Mouse (Mus musculus) small intestine, adult 2 months (tissue): ENCODE measurements around the gene Mroh2a.

ENCODE experiments used
- CTCF ChIP-seq: fragments of 200-500 bp; IDR thresholded peaks from 2 replicates; pipeline ENCODE4 v1.5.1; 2012; ENCODE audit warnings: low read depth, mild to moderate bottlenecking, control low read depth, inconsistent platforms, low read length, moderate library complexity, mixed read lengths; ENCODE audit not compliant: insufficient replicate concordance, insufficient read length; ENCODE audit errors: extremely low read depth
- POLR2A ChIP-seq: fragments of 200-500 bp; IDR thresholded peaks from 2 replicates; pipeline ENCODE4 v1.6.1; 2012; ENCODE audit warnings: low read depth, mild to moderate bottlenecking, control low read depth, inconsistent platforms, low read length, moderate library complexity

- no peak for TF ChIP-seq POLR2A
- no peak for TF ChIP-seq CTCF
These were observed 19.1 kb downstream of the Mroh2a start for GRCm38 (mm10) chr1:88245881-88246280.
